Mouse (Mus musculus): Measurements from ENCODE around the gene Ttc36. TPM values are rescaled to one million over a fixed set of nuclear protein-coding genes. Genes with fewer than 3 reads are reported as not detected.

Gene Ttc36
- polyA plus RNA-seq, 1 experiment from 2014 or later = 31.8 TPM

DNA sequence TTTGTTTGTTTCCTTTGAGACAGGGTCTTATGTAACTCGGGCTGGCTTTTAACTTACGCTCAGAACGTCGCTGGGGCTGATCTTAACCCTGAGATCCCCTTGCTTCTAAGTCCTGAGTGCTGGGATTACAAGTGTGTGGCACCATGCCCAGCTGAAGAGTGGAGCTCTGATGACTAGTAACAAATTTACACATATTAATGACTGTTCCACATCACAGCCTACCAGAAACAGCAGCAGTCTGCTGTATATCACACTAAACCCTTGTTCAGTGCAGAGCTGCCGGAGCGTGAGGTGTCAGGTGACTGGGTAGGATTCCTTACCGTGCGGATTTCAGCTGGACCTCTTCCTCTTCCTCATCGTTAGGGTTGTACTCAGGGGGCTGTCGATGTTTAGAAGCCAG is 7.4 kb upstream of the Ttc36 start:
- Histone ChIP-seq H3K4me1 (replicated peaks) (no peaks in the 10 kb centered on the region), H3K4me2 (no peak overlapping the region), H3K36me3 (peaks cover 94% of the 10 kb centered on the region), H3K27ac (no peak overlapping the region), H3K27me3 (no peaks in the 10 kb centered on the region), H3K9ac (no peak overlapping the region), H3K9me3 (replicated peaks) (no peaks in the 10 kb centered on the region), H3K4me3 (replicated peaks) (no peak overlapping the region)
- ATAC-seq (ENCODE audit: low read depth) (no peak), DNase-seq (no peak)
- WGBS (ENCODE audit: insufficient replicate concordance) = 79% methylated on average over 10 of the region's 10 CpGs

DNA sequence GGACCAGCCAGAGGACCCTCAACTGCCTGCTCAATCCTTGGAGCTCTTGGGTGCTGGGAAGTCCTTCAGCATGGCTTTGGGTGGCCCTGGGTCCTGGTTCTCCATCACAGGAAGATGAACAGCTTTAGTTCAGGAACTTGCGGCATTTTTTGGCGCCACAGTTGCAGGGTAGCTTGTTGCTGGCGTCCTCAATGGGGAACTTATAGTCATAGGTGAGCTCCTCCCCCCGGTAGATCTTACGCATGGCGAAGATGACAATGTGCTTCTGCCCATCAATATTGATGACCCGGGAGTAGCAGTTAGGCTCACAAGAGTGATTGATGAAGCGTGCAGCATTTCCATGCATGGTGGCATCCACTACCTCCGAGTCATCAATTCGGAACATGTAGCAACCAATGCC is 4.9 kb upstream of the Ttc36 start:
- ATAC-seq (ENCODE audit: low read depth) = no peak

GRCm38 (mm10) chr9:44807141-44807540 is 4.3 kb upstream of the Ttc36 start:
- H3K27me3 ChIP-seq = no peaks in the 10 kb centered on the region
- no peak overlapping the region for H3K4me3 ChIP-seq (replicated peaks)
- H3K36me3 ChIP-seq = peaks cover 72% of the 10 kb centered on the region
- no peaks in the 10 kb centered on the region for H3K9me3 ChIP-seq (replicated peaks)
- H3K4me2 ChIP-seq = no peak overlapping the region
- H3K9ac ChIP-seq = no peak overlapping the region
- DNase-seq (no peak), ATAC-seq (ENCODE audit: low read depth) (no peak)
- H3K4me1 ChIP-seq (replicated peaks) = no peaks in the 10 kb centered on the region
- 79% methylated on average over 5 of the region's 5 CpGs for WGBS (ENCODE audit: insufficient replicate concordance)
- no peak overlapping the region for H3K27ac ChIP-seq

More for the DNA sequence above, 4.9 kb upstream of the Ttc36 start:
- Histone ChIP-seq H3K4me3 (replicated peaks) (no peak overlapping the region), H3K9ac (no peak overlapping the region), H3K27ac (no peak overlapping the region), H3K9me3 (replicated peaks) (no peaks in the 10 kb centered on the region), H3K27me3 (no peaks in the 10 kb centered on the region), H3K4me1 (replicated peaks) (no peaks in the 10 kb centered on the region), H3K4me2 (no peak overlapping the region), H3K36me3 (peaks cover 77% of the 10 kb centered on the region)
- 89% methylated on average over 10 of the region's 10 CpGs for WGBS (ENCODE audit: insufficient replicate concordance)
- no peak for DNase-seq

GRCm38 (mm10) chr9:44805536-44805935 is 2.7 kb upstream of the Ttc36 start:
- WGBS (ENCODE audit: insufficient replicate concordance) = 84% methylated on average over 5 of the region's 5 CpGs
- ATAC-seq (ENCODE audit: low read depth) (no peak), DNase-seq (no peak)
- Histone ChIP-seq H3K9ac (no peak overlapping the region), H3K27ac (no peak overlapping the region), H3K4me1 (replicated peaks) (peaks cover 10% of the 10 kb centered on the region), H3K9me3 (replicated peaks) (no peaks in the 10 kb centered on the region), H3K4me3 (replicated peaks) (no peak overlapping the region), H3K36me3 (peaks cover 58% of the 10 kb centered on the region), H3K4me2 (no peak overlapping the region), H3K27me3 (peaks cover 14% of the 10 kb centered on the region)

- peaks cover 18% of the 10 kb centered on the region for H3K4me1 ChIP-seq (replicated peaks)
- no peak overlapping the region for H3K4me3 ChIP-seq (replicated peaks)
- H3K27ac ChIP-seq = no peak overlapping the region
- ATAC-seq (ENCODE audit: low read depth) = no peak
- H3K4me2 ChIP-seq = no peak overlapping the region
- WGBS (ENCODE audit: insufficient replicate concordance) = 83% methylated on average over 10 of the region's 10 CpGs
- DNase-seq = no peak
- H3K36me3 ChIP-seq = peaks cover 49% of the 10 kb centered on the region
- no peak overlapping the region for H3K9ac ChIP-seq
- peaks cover 22% of the 10 kb centered on the region for H3K27me3 ChIP-seq
- no peaks in the 10 kb centered on the region for H3K9me3 ChIP-seq (replicated peaks)
Measured at GRCm38 (mm10) chr9:44804678-44805077, 1.8 kb upstream of the Ttc36 start.

GRCm38 (mm10) chr9:44801669-44802068 is 1.2 kb downstream of the Ttc36 start:
- Histone ChIP-seq H3K9me3 (replicated peaks) (no peaks in the 10 kb centered on the region), H3K4me2 (peak overlapping the region; percentile 46), H3K9ac (peak overlapping the region; percentile 26; the same call in 1 of the 2 replicates), H3K27me3 (peaks cover 52% of the 10 kb centered on the region), H3K4me3 (replicated peaks) (peak overlapping the region; percentile 11; the same call in 1 of the 2 replicates), H3K27ac (peak overlapping the region; percentile 23; the same call in 1 of the 2 replicates), H3K4me1 (replicated peaks) (peaks cover 34% of the 10 kb centered on the region), H3K36me3 (peaks cover 20% of the 10 kb centered on the region)
- ATAC-seq (ENCODE audit: low read depth) = no peak
- DNase-seq = no peak
- 56% methylated on average over 6 of the region's 6 CpGs for WGBS (ENCODE audit: insufficient replicate concordance)

GRCm38 (mm10) chr9:44799958-44800324 is 2.9 kb downstream of the Ttc36 start:
- ATAC-seq (ENCODE audit: low read depth) (no peak), DNase-seq (no peak)
- peak overlapping the region; percentile 36; the same call in 1 of the 2 replicates for H3K27ac ChIP-seq
- H3K27me3 ChIP-seq = peaks cover 65% of the 10 kb centered on the region
- H3K36me3 ChIP-seq = peaks cover 5% of the 10 kb centered on the region
- peak overlapping the region; percentile 65; the same call in 1 of the 2 replicates for H3K9ac ChIP-seq
- peaks cover 34% of the 10 kb centered on the region for H3K4me1 ChIP-seq (replicated peaks)
- WGBS (ENCODE audit: insufficient replicate concordance) = 34% methylated on average over 9 of the region's 9 CpGs
- H3K9me3 ChIP-seq (replicated peaks) = no peaks in the 10 kb centered on the region
- peak overlapping the region; percentile 81 for H3K4me2 ChIP-seq
- peak overlapping the region; percentile 63 for H3K4me3 ChIP-seq (replicated peaks)

GRCm38 (mm10) chr9:44799102-44799957 is 3.5 kb downstream of the Ttc36 start, which contains the start of gene Tmem25:
Tmem25 (minus strand) TSS chr9:44799307.
- Histone ChIP-seq H3K4me2 (peak within 1 kb of the TSS; percentile 81), H3K4me3 (replicated peaks) (peak within 1 kb of the TSS; percentile 63), H3K27me3 (peaks cover 65% of the 10 kb centered on the region), H3K36me3 (no peaks in the 10 kb centered on the region), H3K9ac (peak within 1 kb of the TSS; percentile 65), H3K27ac (peak within 1 kb of the TSS; percentile 68), H3K9me3 (replicated peaks) (no peaks in the 10 kb centered on the region), H3K4me1 (replicated peaks) (peaks cover 34% of the 10 kb centered on the region)
- DNase-seq (peak; percentile 74), ATAC-seq (ENCODE audit: low read depth) (peak; percentile 91)
- 1% methylated on average over 75 of the region's 75 CpGs for WGBS (ENCODE audit: insufficient replicate concordance)

DNA sequence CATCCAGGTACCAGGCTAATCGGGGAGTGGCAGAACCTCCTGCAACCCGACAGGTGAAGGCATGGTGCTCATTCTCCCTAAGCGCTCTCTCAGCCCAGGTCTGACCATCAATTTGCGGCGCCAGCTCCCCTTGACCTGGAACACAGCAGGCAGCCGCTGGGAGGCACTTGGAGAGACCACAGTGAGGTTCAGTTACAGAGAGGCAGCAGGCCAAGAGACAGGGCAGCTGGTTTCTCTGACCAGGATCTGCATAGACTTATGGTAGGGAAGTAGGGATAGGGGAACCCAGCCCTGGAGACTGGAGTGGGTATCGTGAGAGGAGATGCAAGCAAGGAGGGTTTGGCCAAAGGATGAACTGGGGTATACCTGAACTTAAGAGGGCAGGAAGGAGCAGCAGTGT is 4.6 kb downstream of the Ttc36 start:
- Histone ChIP-seq H3K27ac (no peak overlapping the region), H3K4me3 (replicated peaks) (0 out of 2 replicates have a peak overlapping the region, but pooled peaks have one; percentile 63), H3K27me3 (peaks cover 65% of the 10 kb centered on the region), H3K9ac (no peak overlapping the region), H3K4me2 (peak overlapping the region; percentile 81), H3K36me3 (no peaks in the 10 kb centered on the region), H3K4me1 (replicated peaks) (peaks cover 34% of the 10 kb centered on the region), H3K9me3 (replicated peaks) (no peaks in the 10 kb centered on the region)
- ATAC-seq (ENCODE audit: low read depth) (no peak), DNase-seq (no peak)
- WGBS (ENCODE audit: insufficient replicate concordance) = 40% methylated on average over 7 of the region's 7 CpGs

DNA sequence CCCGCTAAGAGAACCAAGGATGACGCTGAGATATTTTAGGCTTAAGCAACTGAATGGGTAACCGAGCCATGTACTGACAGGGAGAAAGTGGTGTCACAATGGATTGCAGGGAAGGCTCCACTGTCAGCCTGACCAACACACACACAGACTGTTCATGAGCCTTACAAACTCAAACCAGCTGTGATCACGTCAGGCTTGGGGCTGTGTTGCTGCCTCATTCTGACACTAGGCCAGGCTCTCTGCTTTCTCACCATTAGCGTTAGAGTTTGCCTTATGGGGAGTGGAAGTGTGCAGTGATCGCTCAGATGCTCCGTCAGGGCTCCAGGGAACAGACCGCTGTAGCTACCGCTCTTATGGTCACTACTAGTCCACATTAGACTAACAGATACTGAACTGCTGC is 10.0 kb downstream of the Ttc36 start:
- H3K9me3 ChIP-seq (replicated peaks) = no peaks in the 10 kb centered on the region
- H3K4me3 ChIP-seq (replicated peaks) = no peak overlapping the region
- ATAC-seq (ENCODE audit: low read depth) (no peak), DNase-seq (no peak)
- H3K9ac ChIP-seq = no peak overlapping the region
- no peak overlapping the region for H3K4me2 ChIP-seq
- peaks cover 24% of the 10 kb centered on the region for H3K27me3 ChIP-seq
- 80% methylated on average over 9 of the region's 9 CpGs for WGBS (ENCODE audit: insufficient replicate concordance)
- H3K36me3 ChIP-seq = peaks cover 16% of the 10 kb centered on the region
- no peak overlapping the region for H3K27ac ChIP-seq
- no peaks in the 10 kb centered on the region for H3K4me1 ChIP-seq (replicated peaks)

- H3K36me3 ChIP-seq = peaks cover 6% of the 10 kb centered on the region; the same call in 1 of the 2 replicates
- peaks cover 26% of the 10 kb centered on the region for H3K4me1 ChIP-seq (replicated peaks)
- H3K4me3 ChIP-seq (replicated peaks) = peak overlapping the region; percentile 81
- under 1% methylated on average over 41 of the region's 41 CpGs for WGBS (ENCODE audit: insufficient replicate concordance)
- peak overlapping the region; percentile 76 for H3K27ac ChIP-seq
- DNase-seq (peak; percentile 90), ATAC-seq (ENCODE audit: low read depth) (peak; percentile 99)
- no peaks in the 10 kb centered on the region for H3K9me3 ChIP-seq (replicated peaks)
- peak overlapping the region; percentile 83 for H3K4me2 ChIP-seq
- peak overlapping the region; percentile 79 for H3K9ac ChIP-seq
- no peaks in the 10 kb centered on the region for H3K27me3 ChIP-seq
Measured at GRCm38 (mm10) chr9:44772750-44773651, 29.9 kb downstream of the Ttc36 start.

All from liver, embryonic 13.5 days (tissue).